Mouse (Mus musculus) frontal cortex, postnatal 14 days (tissue): ENCODE results near the gene AV320801.
"Not testable (repeated sequence)": the region's sequence is repeated elsewhere in the genome, so short reads cannot be mapped to it uniquely, and the experiment has no call there.

ENCODE experiments used
- DNase-seq, 2 experiments: peaks; one replicate each; pipeline ENCODE4 v3.0.0; 2022; ENCODE audit warnings: low spot score in 2 of 2

The AV320801 gene

DNA sequence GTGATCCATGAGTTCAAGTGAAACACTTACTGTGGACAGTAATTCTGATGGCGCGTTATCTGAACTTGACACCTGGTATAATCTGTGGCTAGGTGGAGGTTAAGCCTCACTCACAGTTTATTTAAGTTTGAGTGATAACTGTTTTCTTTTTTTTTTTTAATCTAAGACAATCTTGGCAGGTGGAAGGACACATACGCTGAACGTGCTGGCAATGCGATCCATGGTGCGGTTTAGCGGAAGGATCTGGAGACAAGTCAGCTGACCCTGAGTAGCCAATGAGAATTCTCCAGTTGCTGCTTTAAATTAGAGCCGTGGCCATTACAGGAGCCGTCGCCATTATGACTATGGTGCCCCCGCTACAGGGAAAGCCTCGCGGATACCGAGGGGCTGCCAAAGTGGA lies at the start of gene AV320801:
Gene AV320801, plus strand, starts transcription at position 301 of the 400 bp plus-strand sequence.
- not testable (repeated sequence) for DNase-seq

DNA sequence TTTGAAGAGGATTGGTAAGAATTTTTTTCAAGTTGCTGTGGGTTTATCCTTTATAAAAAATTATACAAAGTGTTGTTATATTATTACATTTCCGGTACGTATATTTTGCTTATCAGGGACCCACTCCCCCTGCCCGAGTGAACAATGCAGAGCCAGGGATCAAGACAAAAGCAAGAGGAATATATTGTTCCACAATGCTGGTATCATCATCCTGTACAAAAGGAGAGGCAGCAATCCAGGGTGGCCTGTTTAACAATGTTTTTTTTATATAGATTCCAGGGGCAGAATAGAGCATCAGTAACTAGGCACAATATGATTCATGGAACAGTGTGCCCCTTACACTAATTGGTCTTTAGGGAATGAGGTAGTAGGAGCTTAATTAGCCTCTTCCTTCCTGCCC lies 30.2 kb upstream of the AV320801 start:
- not testable (repeated sequence) for DNase-seq

DNA sequence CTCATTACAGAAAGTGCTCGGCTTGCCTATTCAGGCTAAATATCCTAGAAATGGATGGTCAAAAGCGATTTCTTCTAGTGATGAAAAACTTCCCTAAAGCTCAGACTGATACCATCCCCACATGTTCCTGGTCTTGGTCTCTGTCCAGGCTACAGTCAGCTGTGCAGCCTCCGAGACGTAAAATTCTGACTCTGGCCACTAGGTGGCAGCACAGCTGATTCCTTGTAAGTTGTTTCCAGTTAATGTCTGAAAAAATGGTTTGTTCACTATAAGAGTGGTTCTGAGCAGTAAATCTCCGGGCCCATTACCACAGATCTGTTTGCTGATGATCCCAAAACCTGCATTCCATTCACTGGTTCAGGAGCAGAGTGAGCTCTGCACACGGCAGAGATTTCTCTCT lies 12.5 kb upstream of the AV320801 start:
- not testable (repeated sequence) for DNase-seq

DNA sequence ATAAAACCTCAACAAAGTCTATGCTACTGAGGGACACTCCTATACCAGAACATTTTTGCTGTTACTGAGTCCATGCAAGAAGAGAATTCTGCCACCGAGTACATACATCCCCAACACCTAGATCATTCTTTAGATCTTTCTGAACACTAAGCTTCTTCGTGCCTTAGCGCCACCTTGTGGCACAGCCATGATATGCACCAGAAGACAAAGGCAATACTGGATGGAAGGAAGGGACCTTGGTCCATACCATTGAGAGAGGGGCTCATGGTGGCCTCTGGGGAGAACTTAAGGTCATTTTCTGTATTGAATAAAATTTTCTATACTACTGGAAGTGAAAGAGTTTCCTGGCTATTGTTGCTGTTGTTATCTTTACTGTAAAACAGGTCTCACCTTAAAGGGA lies 11.2 kb upstream of the AV320801 start:
- not testable (repeated sequence) for DNase-seq
